Mouse (Mus musculus) megakaryocyte, embryonic 14.5 days (primary cell): ENCODE measurements around the gene Limd1.

Source experiments
- FLI1 ChIP-seq: IDR thresholded peaks from 2 replicates; pipeline ENCODE4 v1.6.1; 2012; ENCODE audit warnings: low read length, inconsistent platforms, mixed read lengths
- GATA1 ChIP-seq: IDR thresholded peaks from 3 replicates; pipeline ENCODE4 v1.6.1; 2012; ENCODE audit warnings: mixed read lengths, low read length, inconsistent platforms, borderline replicate concordance

- no peak for TF ChIP-seq GATA1
- no peak for TF ChIP-seq FLI1
Measured at GRCm38 (mm10) chr9:123505598-123505997, 27.1 kb downstream of the Limd1 start.
